Mouse (Mus musculus): Measurements from ENCODE around the gene Akap6. TPM values are rescaled to one million over a fixed set of nuclear protein-coding genes. Genes with fewer than 3 reads are reported as not detected.

Gene Akap6
- polyA plus RNA-seq, 1 experiment from 2014 or later: 0.04 TPM

GRCm38 (mm10) chr12:52893656-52894405 is 194.6 kb downstream of the Akap6 start:
- Histone ChIP-seq H3K9me3 (replicated peaks; ENCODE audit: control insufficient read depth, low read length) (no peaks in the 10 kb centered on the region), H3K36me3 (ENCODE audit: control insufficient read depth, insufficient read depth) (no peaks in the 10 kb centered on the region), H3K9ac (ENCODE audit: low read depth, low read length) (no peak overlapping the region), H3K4me2 (ENCODE audit: low read depth, low read length) (no peak overlapping the region), H3K27ac (ENCODE audit: low read length) (no peak overlapping the region), H3K4me1 (ENCODE audit: control insufficient read depth, low read depth, low read length) (no peaks in the 10 kb centered on the region), H3K27me3 (ENCODE audit: control insufficient read depth, insufficient read depth, low read depth, low read length) (no peaks in the 10 kb centered on the region), H3K4me3 (ENCODE audit: low read depth, low read length) (no peak overlapping the region)
- 65% methylated on average over 11 of the region's 11 CpGs for WGBS (ENCODE audit: insufficient replicate concordance)
- no peak for ATAC-seq (ENCODE audit: low read depth)

DNA sequence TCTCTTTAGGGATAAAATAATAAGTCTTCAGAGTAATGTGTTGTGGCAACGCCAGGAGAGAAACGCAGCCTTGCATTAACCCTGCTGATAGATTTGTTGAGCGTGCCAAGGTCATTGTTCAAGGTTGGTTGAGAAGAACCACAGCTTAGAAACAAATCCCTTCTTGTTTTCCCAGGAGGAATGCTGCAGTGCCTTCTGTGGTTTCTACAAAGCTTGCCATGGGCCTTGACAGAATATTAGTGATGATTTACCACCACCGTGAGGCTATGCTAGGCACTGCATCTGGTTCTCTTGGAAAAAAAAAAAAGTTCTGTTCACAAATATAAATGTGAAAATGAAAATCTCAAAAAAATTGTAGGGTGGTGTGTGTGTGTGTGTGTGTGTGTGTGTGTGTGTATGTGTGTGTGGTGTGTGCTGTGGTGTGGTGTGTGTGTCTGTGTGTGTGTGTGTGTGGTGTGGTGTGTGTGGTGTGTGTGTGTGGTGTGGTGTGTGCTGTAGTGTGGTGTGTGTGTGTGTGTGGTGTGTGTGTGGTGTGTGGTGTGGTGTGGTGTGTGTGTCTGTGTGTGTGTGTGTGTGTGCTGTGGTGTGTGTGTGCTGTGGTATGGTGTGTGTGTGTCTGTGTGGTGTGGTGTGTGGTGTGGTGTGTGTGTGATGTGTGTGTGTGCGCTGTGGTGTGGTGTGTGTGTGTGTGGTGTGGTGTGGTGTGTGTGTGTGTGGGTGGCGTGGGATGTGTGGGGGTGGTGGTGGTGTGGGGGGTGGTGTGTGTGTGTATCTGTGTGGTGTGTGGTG is 196.7 kb downstream of the Akap6 start:
- Histone ChIP-seq H3K4me1 (ENCODE audit: control insufficient read depth, low read depth, low read length) (no peaks in the 10 kb centered on the region), H3K27me3 (ENCODE audit: control insufficient read depth, insufficient read depth, low read depth, low read length) (no peaks in the 10 kb centered on the region), H3K27ac (ENCODE audit: low read length) (no peak overlapping the region), H3K36me3 (ENCODE audit: control insufficient read depth, insufficient read depth) (no peaks in the 10 kb centered on the region), H3K9me3 (replicated peaks; ENCODE audit: control insufficient read depth, low read length) (no peaks in the 10 kb centered on the region), H3K9ac (ENCODE audit: low read depth, low read length) (no peak overlapping the region), H3K4me2 (ENCODE audit: low read depth, low read length) (no peak overlapping the region), H3K4me3 (ENCODE audit: low read depth, low read length) (no peak overlapping the region)
- ATAC-seq (ENCODE audit: low read depth): no peak
- 44% methylated on average over 5 of the region's 6 CpGs for WGBS (ENCODE audit: insufficient replicate concordance)

DNA sequence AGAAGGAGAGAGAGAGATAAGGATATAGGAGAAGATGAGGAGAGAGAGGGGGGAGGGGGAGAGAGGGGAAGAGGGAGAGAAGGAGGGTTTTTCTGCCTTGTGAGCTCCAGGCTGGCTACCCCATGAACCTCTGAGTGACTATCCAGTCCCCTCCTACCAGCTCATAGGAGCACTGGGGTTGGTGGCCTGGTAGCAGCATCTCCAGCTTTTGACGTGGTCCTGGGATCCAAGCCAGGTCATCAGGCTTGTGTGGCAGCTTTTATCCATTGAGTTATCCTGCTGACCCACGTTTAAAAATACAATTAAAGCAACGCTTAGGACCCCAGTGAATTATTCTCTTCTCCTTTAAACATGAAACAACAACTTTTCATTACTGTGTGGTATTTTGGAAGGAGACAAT is 197.6 kb downstream of the Akap6 start:
- H3K36me3 ChIP-seq (ENCODE audit: control insufficient read depth, insufficient read depth): no peaks in the 10 kb centered on the region
- H3K4me1 ChIP-seq (ENCODE audit: control insufficient read depth, low read depth, low read length): no peaks in the 10 kb centered on the region
- 43% methylated on average over 3 of the region's 3 CpGs for WGBS (ENCODE audit: insufficient replicate concordance)
- no peaks in the 10 kb centered on the region for H3K27me3 ChIP-seq (ENCODE audit: control insufficient read depth, insufficient read depth, low read depth, low read length)
- H3K4me3 ChIP-seq (ENCODE audit: low read depth, low read length): no peak overlapping the region
- H3K9me3 ChIP-seq (replicated peaks; ENCODE audit: control insufficient read depth, low read length): no peaks in the 10 kb centered on the region
- H3K4me2 ChIP-seq (ENCODE audit: low read depth, low read length): no peak overlapping the region
- H3K9ac ChIP-seq (ENCODE audit: low read depth, low read length): no peak overlapping the region
- H3K27ac ChIP-seq (ENCODE audit: low read length): no peak overlapping the region
- ATAC-seq (ENCODE audit: low read depth): no peak

- H3K4me2 ChIP-seq (ENCODE audit: low read depth, low read length): no peak overlapping the region
- no peak overlapping the region for H3K4me3 ChIP-seq (ENCODE audit: low read depth, low read length)
- H3K27me3 ChIP-seq (ENCODE audit: control insufficient read depth, insufficient read depth, low read depth, low read length): no peaks in the 10 kb centered on the region
- H3K9me3 ChIP-seq (replicated peaks; ENCODE audit: control insufficient read depth, low read length): no peaks in the 10 kb centered on the region
- H3K4me1 ChIP-seq (ENCODE audit: control insufficient read depth, low read depth, low read length): no peaks in the 10 kb centered on the region
- H3K36me3 ChIP-seq (ENCODE audit: control insufficient read depth, insufficient read depth): no peaks in the 10 kb centered on the region
- H3K9ac ChIP-seq (ENCODE audit: low read depth, low read length): no peak overlapping the region
- WGBS (ENCODE audit: insufficient replicate concordance): 70% methylated on average over 10 of the region's 10 CpGs
- no peak overlapping the region for H3K27ac ChIP-seq (ENCODE audit: low read length)
- ATAC-seq (ENCODE audit: low read depth): no peak
These were observed 198.9 kb downstream of the Akap6 start for GRCm38 (mm10) chr12:52898130-52898529.

DNA sequence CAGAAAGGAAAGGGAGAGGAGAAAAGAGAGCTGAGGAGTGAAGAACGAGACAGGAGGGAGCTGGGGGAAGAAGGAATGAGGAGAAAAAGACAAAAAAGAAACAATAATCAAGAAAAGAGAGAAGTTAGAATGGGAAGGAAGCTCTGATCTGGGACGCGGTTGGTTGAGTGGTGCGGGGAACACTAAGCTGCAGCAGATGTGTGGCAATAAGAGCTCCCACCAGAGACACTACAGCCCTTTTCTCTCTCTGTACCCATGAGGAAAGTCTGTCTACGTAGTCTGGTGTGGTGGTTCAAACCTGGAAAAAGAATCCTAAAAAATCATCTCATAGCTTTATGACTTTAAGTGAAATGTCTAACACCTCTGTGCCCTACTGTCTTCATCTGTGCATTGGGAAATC is 204.9 kb downstream of the Akap6 start:
- Histone ChIP-seq H3K4me1 (ENCODE audit: control insufficient read depth, low read depth, low read length) (no peaks in the 10 kb centered on the region), H3K9ac (ENCODE audit: low read depth, low read length) (no peak overlapping the region), H3K27me3 (ENCODE audit: control insufficient read depth, insufficient read depth, low read depth, low read length) (no peaks in the 10 kb centered on the region), H3K4me3 (ENCODE audit: low read depth, low read length) (no peak overlapping the region), H3K9me3 (replicated peaks; ENCODE audit: control insufficient read depth, low read length) (no peaks in the 10 kb centered on the region), H3K4me2 (ENCODE audit: low read depth, low read length) (no peak overlapping the region), H3K27ac (ENCODE audit: low read length) (no peak overlapping the region), H3K36me3 (ENCODE audit: control insufficient read depth, insufficient read depth) (no peaks in the 10 kb centered on the region)
- ATAC-seq (ENCODE audit: low read depth): no peak
- WGBS (ENCODE audit: insufficient replicate concordance): 32% methylated on average over 5 of the region's 5 CpGs

DNA sequence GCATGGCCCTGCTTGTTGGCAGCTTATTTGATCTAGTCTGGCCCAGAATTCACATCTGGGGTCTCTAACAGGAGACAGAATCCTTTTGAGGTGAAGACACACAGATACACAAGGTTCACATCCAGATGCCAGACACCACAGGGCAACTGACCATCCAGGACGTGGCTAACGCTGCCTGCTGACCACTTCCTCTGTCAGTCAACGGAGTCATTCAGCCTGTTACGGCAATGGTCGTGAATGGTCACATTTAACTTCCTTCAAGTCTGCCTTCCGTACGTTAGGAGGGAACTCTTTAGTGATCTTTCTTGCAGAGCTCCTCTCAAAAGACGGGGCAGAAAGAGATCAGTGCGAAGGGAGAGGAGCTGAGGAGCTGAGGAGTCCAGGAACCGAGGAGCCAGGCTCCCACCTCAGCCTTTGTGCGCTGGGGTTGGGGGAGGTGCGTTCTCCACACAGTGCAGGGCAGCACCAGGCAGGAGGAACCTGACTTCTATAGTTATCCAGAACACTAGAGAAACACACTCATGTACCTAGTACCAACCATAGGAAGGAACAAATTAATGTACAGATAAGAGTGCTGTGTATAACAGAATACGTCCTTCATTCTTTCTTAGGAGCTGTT is 209.4 kb downstream of the Akap6 start:
- Histone ChIP-seq H3K9me3 (replicated peaks; ENCODE audit: control insufficient read depth, low read length) (no peaks in the 10 kb centered on the region), H3K4me3 (ENCODE audit: low read depth, low read length) (no peak overlapping the region), H3K36me3 (ENCODE audit: control insufficient read depth, insufficient read depth) (no peaks in the 10 kb centered on the region), H3K4me2 (ENCODE audit: low read depth, low read length) (no peak overlapping the region), H3K9ac (ENCODE audit: low read depth, low read length) (no peak overlapping the region), H3K27me3 (ENCODE audit: control insufficient read depth, insufficient read depth, low read depth, low read length) (no peaks in the 10 kb centered on the region), H3K4me1 (ENCODE audit: control insufficient read depth, low read depth, low read length) (no peaks in the 10 kb centered on the region), H3K27ac (ENCODE audit: low read length) (no peak overlapping the region)
- ATAC-seq (ENCODE audit: low read depth): no peak
- 17% methylated on average over 13 of the region's 13 CpGs for WGBS (ENCODE audit: insufficient replicate concordance)

- Histone ChIP-seq H3K4me3 (ENCODE audit: low read depth, low read length) (no peak overlapping the region), H3K4me2 (ENCODE audit: low read depth, low read length) (no peak overlapping the region), H3K36me3 (ENCODE audit: control insufficient read depth, insufficient read depth) (no peaks in the 10 kb centered on the region), H3K9me3 (replicated peaks; ENCODE audit: control insufficient read depth, low read length) (no peaks in the 10 kb centered on the region), H3K9ac (ENCODE audit: low read depth, low read length) (no peak overlapping the region), H3K27me3 (ENCODE audit: control insufficient read depth, insufficient read depth, low read depth, low read length) (no peaks in the 10 kb centered on the region), H3K27ac (ENCODE audit: low read length) (no peak overlapping the region), H3K4me1 (ENCODE audit: control insufficient read depth, low read depth, low read length) (no peaks in the 10 kb centered on the region)
- no peak for ATAC-seq (ENCODE audit: low read depth)
- 66% methylated on average over 13 of the region's 13 CpGs for WGBS (ENCODE audit: insufficient replicate concordance)
These were observed 211.2 kb downstream of the Akap6 start for GRCm38 (mm10) chr12:52910345-52910744.

DNA sequence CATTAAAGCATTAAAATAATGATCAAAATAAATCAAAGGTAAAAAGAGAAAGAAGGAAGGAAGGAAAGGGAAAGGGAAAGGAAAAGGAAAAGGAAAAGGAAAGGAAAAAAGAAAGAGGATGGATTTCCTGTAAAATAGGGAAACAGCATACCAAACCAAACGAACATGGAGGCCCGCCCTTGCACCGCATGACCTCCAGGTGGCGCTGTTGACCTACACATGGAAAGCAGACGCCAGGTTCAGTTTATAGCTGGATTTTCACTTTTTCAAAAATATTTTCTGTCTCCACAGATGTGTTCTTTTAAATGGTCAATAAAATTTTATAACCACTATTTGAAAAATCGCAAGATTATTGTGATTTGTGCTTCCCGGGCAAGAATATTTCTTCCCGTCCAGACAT is 211.6 kb downstream of the Akap6 start:
- no peak for ATAC-seq (ENCODE audit: low read depth)
- Histone ChIP-seq H3K27me3 (ENCODE audit: control insufficient read depth, insufficient read depth, low read depth, low read length) (no peaks in the 10 kb centered on the region), H3K9me3 (replicated peaks; ENCODE audit: control insufficient read depth, low read length) (no peaks in the 10 kb centered on the region), H3K4me3 (ENCODE audit: low read depth, low read length) (no peak overlapping the region), H3K4me2 (ENCODE audit: low read depth, low read length) (no peak overlapping the region), H3K4me1 (ENCODE audit: control insufficient read depth, low read depth, low read length) (no peaks in the 10 kb centered on the region), H3K36me3 (ENCODE audit: control insufficient read depth, insufficient read depth) (no peaks in the 10 kb centered on the region), H3K27ac (ENCODE audit: low read length) (no peak overlapping the region), H3K9ac (ENCODE audit: low read depth, low read length) (no peak overlapping the region)
- WGBS (ENCODE audit: insufficient replicate concordance): 21% methylated on average over 8 of the region's 8 CpGs

DNA sequence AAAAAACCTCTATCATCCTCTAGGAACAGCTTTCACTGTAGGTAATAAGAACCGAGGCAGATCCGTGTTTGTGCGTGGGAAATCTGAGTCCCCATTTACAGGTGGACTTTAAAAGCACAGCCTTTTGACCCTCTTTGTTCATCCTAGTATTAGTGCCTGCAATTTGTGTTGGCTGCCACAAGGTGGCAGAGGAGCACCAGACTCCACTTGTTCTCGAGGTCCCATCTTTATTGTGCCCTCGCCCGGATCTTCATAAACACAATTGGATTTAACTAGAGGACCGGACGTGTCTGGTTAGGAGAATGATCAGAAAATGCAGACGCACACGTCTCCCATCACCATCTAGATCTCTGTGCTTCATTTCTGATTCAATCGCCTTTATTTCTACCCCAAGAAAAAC is 219.8 kb downstream of the Akap6 start:
- no peaks in the 10 kb centered on the region for H3K36me3 ChIP-seq (ENCODE audit: control insufficient read depth, insufficient read depth)
- 30% methylated on average over 11 of the region's 11 CpGs for WGBS (ENCODE audit: insufficient replicate concordance)
- no peak for ATAC-seq (ENCODE audit: low read depth)
- no peak overlapping the region for H3K9ac ChIP-seq (ENCODE audit: low read depth, low read length)
- H3K4me2 ChIP-seq (ENCODE audit: low read depth, low read length): no peak overlapping the region
- H3K4me1 ChIP-seq (ENCODE audit: control insufficient read depth, low read depth, low read length): no peaks in the 10 kb centered on the region
- H3K27ac ChIP-seq (ENCODE audit: low read length): no peak overlapping the region
- H3K27me3 ChIP-seq (ENCODE audit: control insufficient read depth, insufficient read depth, low read depth, low read length): no peaks in the 10 kb centered on the region
- H3K4me3 ChIP-seq (ENCODE audit: low read depth, low read length): no peak overlapping the region
- no peaks in the 10 kb centered on the region for H3K9me3 ChIP-seq (replicated peaks; ENCODE audit: control insufficient read depth, low read length)
